Mouse (Mus musculus) right cerebral cortex, postnatal 10 days (tissue): ENCODE results near the gene Gm20767.
"Not testable (repeated sequence)": the region's sequence is repeated elsewhere in the genome, so short reads cannot be mapped to it uniquely, and the experiment has no call there.

Experiments
- DNase-seq, 2 experiments: peaks; one replicate each; pipeline ENCODE4 v3.0.0; 2021; ENCODE audit warnings: low spot score in 2 of 2

Gm20767 gene

GRCm38 (mm10) chr13:120139946-120140345 is at the start of gene Gm20767:
TSS of gene Gm20767 (plus strand) at chr13:120140246.
- DNase-seq = not testable (repeated sequence)

GRCm38 (mm10) chr13:120092950-120093349 is 47.1 kb upstream of the Gm20767 start:
- DNase-seq = not testable (repeated sequence)

- not testable (repeated sequence) for DNase-seq
Measured at GRCm38 (mm10) chr13:120096241-120096937, 43.7 kb upstream of the Gm20767 start.

- DNase-seq = not testable (repeated sequence)
Measured at GRCm38 (mm10) chr13:120096938-120097256, 43.1 kb upstream of the Gm20767 start.

- DNase-seq = not testable (repeated sequence)
Measured at GRCm38 (mm10) chr13:120099327-120099726, 40.7 kb upstream of the Gm20767 start.

- not testable (repeated sequence) for DNase-seq
Measured at GRCm38 (mm10) chr13:120106504-120106903, 33.5 kb upstream of the Gm20767 start.

GRCm38 (mm10) chr13:120107000-120107399 is 33.0 kb upstream of the Gm20767 start:
- DNase-seq = not testable (repeated sequence)

GRCm38 (mm10) chr13:120142348-120142747 is 2.3 kb downstream of the Gm20767 start:
- not testable (repeated sequence) for DNase-seq

GRCm38 (mm10) chr13:120149660-120150407 is 9.8 kb downstream of the Gm20767 start:
- DNase-seq = not testable (repeated sequence)

GRCm38 (mm10) chr13:120150589-120150988 is 10.5 kb downstream of the Gm20767 start:
- DNase-seq = not testable (repeated sequence)

GRCm38 (mm10) chr13:120168301-120168700 is 28.3 kb downstream of the Gm20767 start:
- not testable (repeated sequence) for DNase-seq

GRCm38 (mm10) chr13:120172133-120172532 is 32.1 kb downstream of the Gm20767 start, which contains the start of gene Gm21818:
TSS of gene Gm21818 (plus strand) at chr13:120172433.
- not testable (repeated sequence) for DNase-seq

- not testable (repeated sequence) for DNase-seq
Measured at GRCm38 (mm10) chr13:120196189-120196821, 56.3 kb downstream of the Gm20767 start.
